Mouse (Mus musculus): ENCODE measurements around the gene Cav1. TPM values are rescaled to one million over a fixed set of nuclear protein-coding genes. Genes with fewer than 3 reads are reported as not detected.

Gene Cav1
- polyA plus RNA-seq, 1 experiment from 2014 or later = 69.2 TPM

- WGBS (ENCODE audit: insufficient replicate concordance) = 80% methylated on average over 5 of the region's 5 CpGs
- H3K9ac ChIP-seq (ENCODE audit: low read depth, low read length) = no peak overlapping the region
- no peak for ATAC-seq (replicated peaks; ENCODE audit: insufficient number of reproducible peaks, low FRiP score, low TSS enrichment)
- no peaks in the 10 kb centered on the region for H3K4me1 ChIP-seq (ENCODE audit: control insufficient read depth, insufficient read depth, low read length)
- no peak overlapping the region for H3K4me3 ChIP-seq (ENCODE audit: low read depth, low read length)
- no peak overlapping the region for H3K27ac ChIP-seq (ENCODE audit: low read depth, low read length)
- no peaks in the 10 kb centered on the region for H3K36me3 ChIP-seq (ENCODE audit: control insufficient read depth, insufficient read depth, low read length)
- H3K9me3 ChIP-seq (replicated peaks; ENCODE audit: control insufficient read depth, low read length) = no peaks in the 10 kb centered on the region
- no peaks in the 10 kb centered on the region for H3K27me3 ChIP-seq (ENCODE audit: control insufficient read depth, insufficient read depth, low read length)
- H3K4me2 ChIP-seq = no peak overlapping the region
Observed at GRCm38 (mm10) chr6:17374326-17374725, 68.2 kb downstream of the Cav1 start.

DNA sequence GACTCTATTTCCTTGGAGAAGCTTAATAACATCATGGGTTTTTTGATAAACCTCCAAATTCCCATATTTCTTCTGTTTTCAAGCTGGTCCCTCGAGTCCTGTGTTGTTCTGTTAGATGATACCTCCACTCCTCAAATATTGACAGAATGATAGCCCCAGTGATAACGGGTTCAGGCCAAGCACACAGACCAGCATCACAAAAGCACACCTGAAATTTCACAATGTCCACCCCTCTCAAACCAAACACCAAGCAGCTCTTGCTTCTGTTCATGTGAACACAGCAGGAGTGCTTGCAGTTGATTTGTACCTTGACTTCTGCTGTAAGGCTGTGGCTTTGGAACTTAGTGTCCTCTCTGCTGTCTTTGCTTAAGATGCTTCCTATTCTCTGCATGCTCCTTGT is 71.2 kb downstream of the Cav1 start:
- no peak overlapping the region for H3K9ac ChIP-seq (ENCODE audit: low read depth, low read length)
- no peak for ATAC-seq (replicated peaks; ENCODE audit: insufficient number of reproducible peaks, low FRiP score, low TSS enrichment)
- no peak overlapping the region for H3K4me2 ChIP-seq
- WGBS (ENCODE audit: insufficient replicate concordance) = 62% methylated on average over 2 of the region's 2 CpGs
- H3K4me3 ChIP-seq (ENCODE audit: low read depth, low read length) = no peak overlapping the region
- H3K27ac ChIP-seq (ENCODE audit: low read depth, low read length) = no peak overlapping the region
- no peaks in the 10 kb centered on the region for H3K4me1 ChIP-seq (ENCODE audit: control insufficient read depth, insufficient read depth, low read length)
- H3K9me3 ChIP-seq (replicated peaks; ENCODE audit: control insufficient read depth, low read length) = no peaks in the 10 kb centered on the region
- no peaks in the 10 kb centered on the region for H3K27me3 ChIP-seq (ENCODE audit: control insufficient read depth, insufficient read depth, low read length)
- no peaks in the 10 kb centered on the region for H3K36me3 ChIP-seq (ENCODE audit: control insufficient read depth, insufficient read depth, low read length)

- H3K27me3 ChIP-seq (ENCODE audit: control insufficient read depth, insufficient read depth, low read length) = no peaks in the 10 kb centered on the region
- H3K4me1 ChIP-seq (ENCODE audit: control insufficient read depth, insufficient read depth, low read length) = no peaks in the 10 kb centered on the region
- no peaks in the 10 kb centered on the region for H3K9me3 ChIP-seq (replicated peaks; ENCODE audit: control insufficient read depth, low read length)
- no peak overlapping the region for H3K4me3 ChIP-seq (ENCODE audit: low read depth, low read length)
- H3K9ac ChIP-seq (ENCODE audit: low read depth, low read length) = no peak overlapping the region
- no peak for ATAC-seq (replicated peaks; ENCODE audit: insufficient number of reproducible peaks, low FRiP score, low TSS enrichment)
- no peak overlapping the region for H3K4me2 ChIP-seq
- no peaks in the 10 kb centered on the region for H3K36me3 ChIP-seq (ENCODE audit: control insufficient read depth, insufficient read depth, low read length)
- 82% methylated on average over 3 of the region's 3 CpGs for WGBS (ENCODE audit: insufficient replicate concordance)
- no peak overlapping the region for H3K27ac ChIP-seq (ENCODE audit: low read depth, low read length)
Observed at GRCm38 (mm10) chr6:17380102-17380501, 74.0 kb downstream of the Cav1 start.

- Histone ChIP-seq H3K27ac (ENCODE audit: low read depth, low read length) (no peak overlapping the region), H3K9ac (ENCODE audit: low read depth, low read length) (no peak overlapping the region), H3K4me2 (no peak overlapping the region), H3K4me3 (ENCODE audit: low read depth, low read length) (no peak overlapping the region), H3K27me3 (ENCODE audit: control insufficient read depth, insufficient read depth, low read length) (no peaks in the 10 kb centered on the region), H3K36me3 (ENCODE audit: control insufficient read depth, insufficient read depth, low read length) (no peaks in the 10 kb centered on the region), H3K4me1 (ENCODE audit: control insufficient read depth, insufficient read depth, low read length) (no peaks in the 10 kb centered on the region), H3K9me3 (replicated peaks; ENCODE audit: control insufficient read depth, low read length) (no peaks in the 10 kb centered on the region)
- no peak for ATAC-seq (replicated peaks; ENCODE audit: insufficient number of reproducible peaks, low FRiP score, low TSS enrichment)
- WGBS (ENCODE audit: insufficient replicate concordance) = 78% methylated on average over 6 of the region's 6 CpGs
Observed at GRCm38 (mm10) chr6:17381690-17382089, 75.6 kb downstream of the Cav1 start.

GRCm38 (mm10) chr6:17385531-17385930 is 79.4 kb downstream of the Cav1 start:
- H3K36me3 ChIP-seq (ENCODE audit: control insufficient read depth, insufficient read depth, low read length) = no peaks in the 10 kb centered on the region
- no peaks in the 10 kb centered on the region for H3K4me1 ChIP-seq (ENCODE audit: control insufficient read depth, insufficient read depth, low read length)
- WGBS (ENCODE audit: insufficient replicate concordance) = 76% methylated on average over 5 of the region's 5 CpGs
- ATAC-seq (replicated peaks; ENCODE audit: insufficient number of reproducible peaks, low FRiP score, low TSS enrichment) = no peak
- no peaks in the 10 kb centered on the region for H3K9me3 ChIP-seq (replicated peaks; ENCODE audit: control insufficient read depth, low read length)
- no peak overlapping the region for H3K4me2 ChIP-seq
- no peak overlapping the region for H3K4me3 ChIP-seq (ENCODE audit: low read depth, low read length)
- H3K27ac ChIP-seq (ENCODE audit: low read depth, low read length) = no peak overlapping the region
- H3K27me3 ChIP-seq (ENCODE audit: control insufficient read depth, insufficient read depth, low read length) = no peaks in the 10 kb centered on the region
- H3K9ac ChIP-seq (ENCODE audit: low read depth, low read length) = no peak overlapping the region

- no peak for ATAC-seq (replicated peaks; ENCODE audit: insufficient number of reproducible peaks, low FRiP score, low TSS enrichment)
- no peak overlapping the region for H3K4me3 ChIP-seq (ENCODE audit: low read depth, low read length)
- H3K9ac ChIP-seq (ENCODE audit: low read depth, low read length) = no peak overlapping the region
- H3K36me3 ChIP-seq (ENCODE audit: control insufficient read depth, insufficient read depth, low read length) = no peaks in the 10 kb centered on the region
- H3K4me1 ChIP-seq (ENCODE audit: control insufficient read depth, insufficient read depth, low read length) = no peaks in the 10 kb centered on the region
- WGBS (ENCODE audit: insufficient replicate concordance) = 82% methylated on average over 2 of the region's 2 CpGs
- no peak overlapping the region for H3K27ac ChIP-seq (ENCODE audit: low read depth, low read length)
- H3K9me3 ChIP-seq (replicated peaks; ENCODE audit: control insufficient read depth, low read length) = no peaks in the 10 kb centered on the region
- no peaks in the 10 kb centered on the region for H3K27me3 ChIP-seq (ENCODE audit: control insufficient read depth, insufficient read depth, low read length)
- no peak overlapping the region for H3K4me2 ChIP-seq
Observed at GRCm38 (mm10) chr6:17387991-17388710, 82.0 kb downstream of the Cav1 start.

Other genes with a start within 250 kb of the Cav1 start
- 18.9 and 21.7 TPM in 2 replicates for gene Tes, start 241.2 kb upstream of the Cav1 start, polyA plus RNA-seq (2014; fragmentation: Nextera tagmentation; extraction: Ambion mirVana)
- gene Cav2, start 25.1 kb upstream of the Cav1 start, polyA plus RNA-seq (2014; fragmentation: Nextera tagmentation; extraction: Ambion mirVana) = 13.7 and 15.9 TPM in 2 replicates
- gene Met, start 157.5 kb downstream of the Cav1 start, polyA plus RNA-seq (2014; fragmentation: Nextera tagmentation; extraction: Ambion mirVana) = 2.1 and 2.3 TPM in 2 replicates